Mouse (Mus musculus) CD8-positive naive resting alpha-beta T cell, adult 57 days (primary cell): ENCODE data around the gene Gm20518. TPM values are rescaled to one million over a fixed set of nuclear protein-coding genes. Genes with fewer than 3 reads are reported as not detected.

ENCODE experiments used
- total RNA-seq: library from RNA; stranded (reverse); gene quantifications from one replicate; pipeline ENCODE4 v1.2.4, GENCODE M21; 2023

The Gm20518 gene
- total RNA-seq: 5.4 TPM

GRCm38 (mm10) chr16:17891567-17891959 is at the start of gene Gm20518:
TSS of gene Gm20518 (minus strand) at chr16:17891671.

GRCm38 (mm10) chr16:17928087-17928580 is 36.7 kb upstream of the Gm20518 start, which contains the start of gene Slc25a1:
TSS of gene Slc25a1 (minus strand) at chr16:17928219.

GRCm38 (mm10) chr16:17914307-17915249 is 23.1 kb upstream of the Gm20518 start, which contains the start of gene Gsc2:
TSS of gene Gsc2 (minus strand) at chr16:17915059.

GRCm38 (mm10) chr16:17911052-17911595 is 19.7 kb upstream of the Gm20518 start, which contains the start of gene Ess2:
TSS of gene Ess2 (minus strand) at chr16:17911348.

GRCm38 (mm10) chr16:17898462-17898861 is 7.0 kb upstream of the Gm20518 start, which contains the start of the genes Dgcr2 and Tssk2:
TSS of gene Dgcr2 (minus strand) at chr16:17898562.
TSS of gene Tssk2 (plus strand) at chr16:17898637.

GRCm38 (mm10) chr16:17893923-17894322 is 2.5 kb upstream of the Gm20518 start, which contains the start of gene Tssk1:
TSS of gene Tssk1 (plus strand) at chr16:17894223.

GRCm38 (mm10) chr16:17838051-17838450 is 53.4 kb downstream of the Gm20518 start, which contains the start of gene Car15:
TSS of gene Car15 (minus strand) at chr16:17838364.

GRCm38 (mm10) chr16:17832821-17833220 is 58.6 kb downstream of the Gm20518 start, which contains the start of gene B830017H08Rik:
TSS of gene B830017H08Rik (plus strand) at chr16:17833121.

GRCm38 (mm10) chr16:17796971-17797811 is 94.3 kb downstream of the Gm20518 start, which contains the start of gene Scarf2:
TSS of gene Scarf2 (plus strand) at chr16:17797282.

Other genes with a start within 250 kb of the Gm20518 start
- 0.89 TPM for gene Ccdc74a, start 245.2 kb downstream of the Gm20518 start, total RNA-seq
- gene Med15, start 158.8 kb downstream of the Gm20518 start, total RNA-seq: 166 TPM
- 26.3 TPM for gene Klhl22, start 132.1 kb downstream of the Gm20518 start, total RNA-seq
- gene Scarf2, start 94.4 kb downstream of the Gm20518 start, total RNA-seq: not detected
- not detected for gene B830017H08Rik, start 58.5 kb downstream of the Gm20518 start, total RNA-seq
- gene Car15, start 53.3 kb downstream of the Gm20518 start, total RNA-seq: 12.4 TPM
- gene Tssk1, start 2.6 kb upstream of the Gm20518 start, total RNA-seq: not detected
- gene Dgcr2, start 6.9 kb upstream of the Gm20518 start, total RNA-seq: 59.0 TPM
- gene Tssk2, start 7.0 kb upstream of the Gm20518 start, total RNA-seq: not detected
- gene Ess2, start 19.7 kb upstream of the Gm20518 start, total RNA-seq: 69.0 TPM
- gene Gsc2, start 23.4 kb upstream of the Gm20518 start, total RNA-seq: not detected
- 16.6 TPM for gene Slc25a1, start 36.5 kb upstream of the Gm20518 start, total RNA-seq
- gene Vpreb2, start 88.8 kb upstream of the Gm20518 start, total RNA-seq: not detected
- gene Dgcr6, start 161.2 kb upstream of the Gm20518 start, total RNA-seq: 6.4 TPM
- gene Prodh, start 198.5 kb upstream of the Gm20518 start, total RNA-seq: 3.5 TPM
- not detected for gene Rtn4r, start 236.0 kb upstream of the Gm20518 start, total RNA-seq